Mouse (Mus musculus): ENCODE data around the gene Gm17304. TPM values are rescaled to one million over a fixed set of nuclear protein-coding genes. Genes with fewer than 3 reads are reported as not detected.

The Gm17304 gene
- polyA plus RNA-seq, 1 experiment from 2014 or later, result not detected

DNA sequence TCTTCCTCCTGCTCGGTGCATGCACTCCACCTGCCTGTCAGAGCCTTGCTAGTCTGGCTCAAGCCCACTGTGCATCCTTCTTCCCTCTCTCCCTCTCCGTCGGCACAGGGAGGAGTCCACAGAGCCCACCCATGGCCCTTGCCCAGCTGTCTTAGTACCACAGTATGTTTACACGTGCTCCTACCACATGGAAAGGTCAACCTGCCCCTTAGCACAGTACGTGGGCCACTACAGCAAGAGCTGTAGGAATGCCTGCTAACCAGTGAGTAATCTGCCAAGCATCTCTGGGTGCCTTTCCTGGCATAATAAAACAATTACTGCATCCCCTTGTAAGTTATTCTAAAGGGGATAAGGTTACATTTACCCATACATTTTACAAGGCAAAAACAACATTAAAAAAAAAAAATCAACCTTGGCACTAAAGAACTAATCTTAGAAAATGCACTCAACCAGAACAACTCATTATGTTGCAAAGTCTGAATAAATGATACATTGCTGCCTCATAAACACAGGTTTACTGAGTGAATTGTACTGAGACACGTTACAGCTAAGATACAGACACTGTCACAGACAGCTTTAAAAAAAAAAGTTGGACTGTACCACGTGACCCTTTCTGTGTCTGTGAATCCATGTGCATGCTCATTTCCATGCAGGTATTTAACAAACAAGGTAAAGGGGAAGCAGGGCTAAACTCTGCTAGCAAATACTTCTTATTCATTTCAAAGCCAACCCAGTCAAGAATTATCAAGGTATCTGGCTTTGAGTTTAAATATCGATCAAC lies 19.7 kb downstream of the Gm17304 start:
- no peak overlapping the region for H3K9ac ChIP-seq
- no peak overlapping the region for H3K27ac ChIP-seq
- H3K4me2 ChIP-seq, result no peak overlapping the region
- H3K9me3 ChIP-seq, result no peaks in the 10 kb centered on the region
- WGBS, result 73% methylated on average over 8 of the region's 8 CpGs
- no peaks in the 10 kb centered on the region for H3K27me3 ChIP-seq
- H3K36me3 ChIP-seq, result peaks cover 16% of the 10 kb centered on the region; the same call in 1 of the 2 replicates
- no peak overlapping the region for H3K4me3 ChIP-seq
- ATAC-seq (ENCODE audit: insufficient number of reproducible peaks, insufficient read depth, low FRiP score, low TSS enrichment, low read depth), result no peak
- peaks cover 16% of the 10 kb centered on the region for H3K4me1 ChIP-seq

DNA sequence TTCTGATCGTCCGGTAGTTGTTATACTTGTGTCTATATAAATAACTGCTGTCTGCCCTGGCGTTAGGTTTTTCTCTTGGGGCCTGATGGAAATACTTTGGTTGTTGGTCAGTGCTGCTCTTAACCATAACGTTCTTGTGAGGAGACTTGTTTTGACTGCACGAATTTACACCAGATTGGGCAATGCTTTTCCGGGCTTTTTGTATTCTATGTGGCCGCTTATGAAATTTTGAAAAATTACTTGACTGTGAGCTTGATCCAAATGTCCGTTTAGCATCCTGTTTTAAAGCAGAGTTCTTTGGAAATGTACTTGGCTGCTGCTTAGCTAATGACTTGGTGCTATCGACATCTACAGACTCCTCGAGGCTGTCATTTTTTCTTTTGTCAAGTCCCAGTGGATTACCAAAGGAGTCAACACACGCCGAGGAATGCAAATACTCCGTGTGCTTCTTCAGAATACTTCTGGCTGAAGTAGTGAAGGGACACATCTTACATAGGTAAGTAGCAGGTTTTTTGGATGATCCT lies 27.6 kb downstream of the Gm17304 start:
- Histone ChIP-seq H3K4me3 (no peak overlapping the region), H3K4me1 (peaks cover 4% of the 10 kb centered on the region; the same call in 1 of the 2 replicates), H3K27me3 (no peaks in the 10 kb centered on the region), H3K9me3 (no peaks in the 10 kb centered on the region), H3K4me2 (no peak overlapping the region), H3K27ac (no peak overlapping the region), H3K9ac (no peak overlapping the region), H3K36me3 (peaks cover 44% of the 10 kb centered on the region)
- WGBS, result 92% methylated on average over 13 of the region's 13 CpGs
- no peak for ATAC-seq (ENCODE audit: insufficient number of reproducible peaks, insufficient read depth, low FRiP score, low TSS enrichment, low read depth)

DNA sequence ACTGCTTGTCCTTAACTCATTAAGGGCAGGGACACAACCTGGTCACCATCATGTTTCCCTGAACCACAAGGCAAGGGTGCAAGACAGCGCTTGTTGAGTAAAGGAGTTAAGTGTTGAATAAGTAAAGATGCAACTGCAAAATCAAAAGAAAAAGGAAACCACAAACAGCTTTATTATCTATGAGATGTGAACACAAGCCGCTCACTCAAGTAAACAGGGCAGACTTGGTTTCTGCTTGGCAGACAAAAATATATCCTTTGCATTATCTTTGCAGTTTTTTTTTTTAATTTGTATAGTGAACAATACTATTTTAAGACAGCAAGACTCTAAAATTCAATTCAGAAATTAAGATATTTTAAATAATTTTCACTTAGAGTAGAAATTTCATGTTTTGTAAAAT lies 30.7 kb downstream of the Gm17304 start:
- H3K4me2 ChIP-seq, result no peak overlapping the region
- no peaks in the 10 kb centered on the region for H3K9me3 ChIP-seq
- no peak overlapping the region for H3K4me3 ChIP-seq
- ATAC-seq (ENCODE audit: insufficient number of reproducible peaks, insufficient read depth, low FRiP score, low TSS enrichment, low read depth), result no peak
- no peak overlapping the region for H3K9ac ChIP-seq
- 89% methylated on average over 2 of the region's 2 CpGs for WGBS
- H3K27me3 ChIP-seq, result no peaks in the 10 kb centered on the region
- no peak overlapping the region for H3K27ac ChIP-seq
- peaks cover 37% of the 10 kb centered on the region for H3K36me3 ChIP-seq
- H3K4me1 ChIP-seq, result no peaks in the 10 kb centered on the region

DNA sequence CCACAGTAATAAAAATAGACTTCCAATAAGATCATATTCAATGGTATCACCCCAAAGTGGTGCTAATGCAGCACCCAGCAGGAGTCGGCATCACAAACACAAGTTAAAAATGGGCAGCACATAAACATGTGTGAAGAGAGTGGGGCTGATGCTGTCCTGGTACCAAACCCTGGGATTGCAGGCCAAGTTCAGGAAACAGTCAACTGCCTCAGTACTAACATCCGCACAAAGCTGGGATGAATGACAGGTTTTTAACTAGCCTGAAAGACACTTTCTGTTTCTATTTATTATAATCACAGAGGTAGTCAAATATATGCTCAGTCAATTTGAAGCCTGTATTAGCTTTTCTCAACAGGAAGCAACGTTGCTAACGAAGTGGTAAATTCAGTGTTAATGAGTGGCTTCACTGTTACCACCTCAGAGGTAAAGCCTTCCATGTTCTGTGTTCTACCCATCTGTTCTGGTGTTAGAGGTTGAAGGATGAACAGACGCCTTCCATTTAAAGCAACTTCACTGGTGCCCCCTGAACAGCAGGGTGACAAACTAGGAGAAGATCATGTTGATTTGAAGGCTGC lies 31.4 kb downstream of the Gm17304 start:
- H3K9me3 ChIP-seq, result no peaks in the 10 kb centered on the region
- H3K27me3 ChIP-seq, result no peaks in the 10 kb centered on the region
- H3K4me2 ChIP-seq, result no peak overlapping the region
- no peak overlapping the region for H3K27ac ChIP-seq
- ATAC-seq (ENCODE audit: insufficient number of reproducible peaks, insufficient read depth, low FRiP score, low TSS enrichment, low read depth), result no peak
- peaks cover 30% of the 10 kb centered on the region for H3K36me3 ChIP-seq
- WGBS, result 80% methylated on average over 5 of the region's 5 CpGs
- no peak overlapping the region for H3K9ac ChIP-seq
- no peak overlapping the region for H3K4me3 ChIP-seq
- no peaks in the 10 kb centered on the region for H3K4me1 ChIP-seq

DNA sequence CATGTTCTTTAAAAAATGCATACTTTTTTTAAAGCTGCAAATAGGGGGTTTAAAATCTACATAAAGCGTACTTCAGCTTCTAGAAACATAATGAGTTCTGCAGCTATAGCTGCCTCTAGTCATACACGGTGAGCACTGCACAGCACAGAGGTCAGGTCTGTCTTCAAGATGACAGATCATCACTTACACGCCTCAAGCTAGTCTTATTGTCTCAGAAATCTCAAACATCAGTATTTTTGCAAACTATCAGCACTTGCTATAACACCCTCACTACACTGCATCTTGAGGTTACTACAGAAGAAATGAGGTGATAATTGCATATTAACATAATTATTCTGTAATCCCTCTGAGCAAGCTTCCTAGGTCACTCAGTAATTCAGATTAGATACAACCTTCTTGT lies 33.0 kb downstream of the Gm17304 start:
- no peak overlapping the region for H3K4me3 ChIP-seq
- ATAC-seq (ENCODE audit: insufficient number of reproducible peaks, insufficient read depth, low FRiP score, low TSS enrichment, low read depth), result no peak
- H3K27me3 ChIP-seq, result no peaks in the 10 kb centered on the region
- H3K36me3 ChIP-seq, result peaks cover 14% of the 10 kb centered on the region
- H3K9ac ChIP-seq, result no peak overlapping the region
- H3K4me1 ChIP-seq, result no peaks in the 10 kb centered on the region
- no peaks in the 10 kb centered on the region for H3K9me3 ChIP-seq
- 81% methylated on average over 3 of the region's 3 CpGs for WGBS
- H3K27ac ChIP-seq, result no peak overlapping the region
- H3K4me2 ChIP-seq, result no peak overlapping the region

DNA sequence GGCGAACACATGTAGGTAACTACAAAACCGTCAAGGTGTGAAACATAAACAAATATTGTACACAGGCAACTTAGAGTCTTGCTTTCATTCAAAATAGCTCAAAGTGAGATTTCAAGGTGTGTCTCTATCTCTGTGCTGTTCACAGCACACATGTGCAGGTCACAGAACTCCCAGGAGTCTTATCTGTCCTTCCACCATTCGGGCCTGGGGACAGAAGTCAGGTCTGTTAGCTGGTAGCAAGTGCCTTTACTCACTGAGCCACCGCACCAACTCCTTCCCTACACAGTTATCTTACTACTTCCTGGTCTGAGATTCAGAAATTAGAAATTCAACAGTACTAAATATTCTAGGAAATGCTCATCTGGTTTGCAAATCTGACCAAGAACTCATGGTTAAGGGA lies 34.5 kb downstream of the Gm17304 start:
- no peak overlapping the region for H3K9ac ChIP-seq
- no peak overlapping the region for H3K27ac ChIP-seq
- H3K4me2 ChIP-seq, result no peak overlapping the region
- no peaks in the 10 kb centered on the region for H3K4me1 ChIP-seq
- 89% methylated on average over 4 of the region's 4 CpGs for WGBS
- no peak for ATAC-seq (ENCODE audit: insufficient number of reproducible peaks, insufficient read depth, low FRiP score, low TSS enrichment, low read depth)
- H3K36me3 ChIP-seq, result peaks cover 7% of the 10 kb centered on the region; the same call in 1 of the 2 replicates
- H3K9me3 ChIP-seq, result no peaks in the 10 kb centered on the region
- H3K4me3 ChIP-seq, result no peak overlapping the region
- H3K27me3 ChIP-seq, result no peaks in the 10 kb centered on the region

DNA sequence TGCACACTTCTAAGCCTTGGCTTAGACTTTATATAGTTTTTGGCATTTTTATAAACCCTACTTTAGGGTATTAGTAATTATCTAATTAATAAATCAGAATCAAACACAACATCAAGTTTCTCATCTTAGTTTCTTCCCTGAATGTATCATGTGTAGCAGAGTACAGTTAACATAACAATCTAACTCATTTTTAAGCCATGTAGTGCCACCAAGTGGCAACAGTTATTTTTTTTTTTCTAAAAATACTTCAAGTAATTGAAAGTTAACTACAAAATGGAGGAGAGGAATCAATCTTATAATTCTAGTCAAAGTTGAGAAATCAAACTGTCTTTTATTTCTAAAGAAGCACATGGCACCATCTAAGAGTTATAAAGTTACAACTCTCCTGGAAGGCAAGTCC lies 40.5 kb downstream of the Gm17304 start:
- H3K4me1 ChIP-seq, result no peaks in the 10 kb centered on the region

DNA sequence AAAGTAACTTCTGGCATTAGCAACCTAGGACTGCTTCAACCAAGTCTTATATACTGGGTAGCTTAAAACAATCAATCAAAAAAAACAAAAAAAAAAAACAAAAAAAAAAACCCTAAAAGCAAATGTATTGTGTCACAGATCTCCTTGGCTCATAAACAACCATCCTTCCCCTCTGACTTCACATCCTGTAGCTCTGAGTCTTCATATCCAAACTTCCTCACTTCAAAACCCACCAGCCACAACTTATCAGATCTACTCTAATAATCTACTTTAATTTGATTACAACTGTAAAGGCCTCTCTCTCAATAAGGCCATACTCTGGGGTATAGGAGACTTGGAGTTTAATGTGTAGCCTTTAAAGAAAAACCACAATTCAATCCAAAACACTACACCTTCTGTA lies 41.1 kb downstream of the Gm17304 start:
- no peaks in the 10 kb centered on the region for H3K27me3 ChIP-seq
- no peaks in the 10 kb centered on the region for H3K9me3 ChIP-seq
- no peak overlapping the region for H3K9ac ChIP-seq
- no peaks in the 10 kb centered on the region for H3K4me1 ChIP-seq
- H3K27ac ChIP-seq, result no peak overlapping the region
- H3K4me2 ChIP-seq, result no peak overlapping the region
- no peak for ATAC-seq (ENCODE audit: insufficient number of reproducible peaks, insufficient read depth, low FRiP score, low TSS enrichment, low read depth)
- peaks cover 17% of the 10 kb centered on the region for H3K36me3 ChIP-seq
- no peak overlapping the region for H3K4me3 ChIP-seq

More for the DNA sequence above, 40.5 kb downstream of the Gm17304 start:
- no peaks in the 10 kb centered on the region for H3K27me3 ChIP-seq
- no peak overlapping the region for H3K4me2 ChIP-seq
- no peaks in the 10 kb centered on the region for H3K9me3 ChIP-seq
- H3K27ac ChIP-seq, result no peak overlapping the region
- H3K4me3 ChIP-seq, result no peak overlapping the region
- no peak for ATAC-seq (ENCODE audit: insufficient number of reproducible peaks, insufficient read depth, low FRiP score, low TSS enrichment, low read depth)
- H3K36me3 ChIP-seq, result peaks cover 12% of the 10 kb centered on the region
- no peak overlapping the region for H3K9ac ChIP-seq

DNA sequence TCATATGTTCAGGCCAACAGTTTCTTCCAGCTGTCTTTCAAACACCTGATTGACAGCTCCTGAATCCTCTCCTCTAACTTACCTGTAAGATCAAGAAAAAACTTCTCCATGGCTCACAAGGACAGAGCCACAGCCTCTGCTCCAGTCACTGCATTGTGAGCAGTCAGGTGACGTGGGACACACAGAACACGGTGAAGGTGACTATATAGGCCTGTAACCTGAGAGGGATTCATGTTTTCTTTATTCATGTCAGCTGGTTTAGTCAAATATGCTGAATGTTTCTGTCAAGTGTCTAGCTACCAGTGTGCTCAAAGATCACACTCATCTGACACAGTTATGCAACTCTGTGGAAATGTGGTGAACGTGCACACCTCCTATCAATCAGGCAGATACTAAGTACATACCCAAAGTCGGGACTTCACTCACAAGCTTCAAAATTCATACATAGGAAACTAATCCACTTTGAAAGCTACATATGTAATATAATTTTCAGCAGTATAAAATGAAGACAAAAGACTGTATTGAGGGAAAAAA lies 43.4 kb downstream of the Gm17304 start:
- no peaks in the 10 kb centered on the region for H3K27me3 ChIP-seq
- no peak for ATAC-seq (ENCODE audit: insufficient number of reproducible peaks, insufficient read depth, low FRiP score, low TSS enrichment, low read depth)
- H3K9me3 ChIP-seq, result no peaks in the 10 kb centered on the region
- H3K4me3 ChIP-seq, result no peak overlapping the region
- H3K36me3 ChIP-seq, result peaks cover 26% of the 10 kb centered on the region
- no peaks in the 10 kb centered on the region for H3K4me1 ChIP-seq
- H3K27ac ChIP-seq, result no peak overlapping the region
- H3K4me2 ChIP-seq, result no peak overlapping the region
- H3K9ac ChIP-seq, result no peak overlapping the region
- WGBS, result 76% methylated on average over 4 of the region's 4 CpGs

DNA sequence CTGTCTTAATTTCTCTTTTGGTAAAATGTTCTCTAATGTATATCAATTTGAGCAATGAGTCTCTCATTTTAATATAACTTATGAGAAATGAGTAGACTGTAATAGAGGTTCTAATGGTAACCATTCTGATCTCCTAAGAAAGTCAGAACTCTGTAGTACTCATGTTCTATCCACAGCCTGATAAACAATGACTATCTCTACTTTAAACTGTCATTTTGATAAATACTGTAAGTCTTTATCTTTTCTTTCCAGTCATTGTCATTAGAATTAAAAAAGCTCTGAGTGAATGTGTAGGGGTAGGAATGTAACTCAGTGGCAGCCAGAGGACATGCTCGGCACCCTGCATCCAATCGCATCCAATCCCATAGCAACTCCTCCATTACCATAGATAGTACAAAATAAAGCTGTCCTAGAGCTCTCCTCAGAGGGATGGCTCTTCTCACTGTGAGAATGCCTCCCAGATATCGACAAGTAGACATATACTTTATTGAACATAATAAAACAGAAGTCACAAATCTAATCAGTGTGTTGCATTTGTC lies 44.0 kb downstream of the Gm17304 start:
- Histone ChIP-seq H3K4me2 (no peak overlapping the region), H3K4me1 (no peaks in the 10 kb centered on the region), H3K9me3 (no peaks in the 10 kb centered on the region), H3K4me3 (no peak overlapping the region), H3K9ac (no peak overlapping the region), H3K27me3 (no peaks in the 10 kb centered on the region), H3K36me3 (peaks cover 25% of the 10 kb centered on the region), H3K27ac (no peak overlapping the region)
- 91% methylated on average over 3 of the region's 3 CpGs for whole genome bisulfite sequencing
- no peak for ATAC-seq (ENCODE audit: insufficient number of reproducible peaks, insufficient read depth, low FRiP score, low TSS enrichment, low read depth)

Data from embryonic facial prominence, embryonic 13.5 days (tissue).